Mouse (Mus musculus): ENCODE measurements around the gene Slc37a1.

DNA sequence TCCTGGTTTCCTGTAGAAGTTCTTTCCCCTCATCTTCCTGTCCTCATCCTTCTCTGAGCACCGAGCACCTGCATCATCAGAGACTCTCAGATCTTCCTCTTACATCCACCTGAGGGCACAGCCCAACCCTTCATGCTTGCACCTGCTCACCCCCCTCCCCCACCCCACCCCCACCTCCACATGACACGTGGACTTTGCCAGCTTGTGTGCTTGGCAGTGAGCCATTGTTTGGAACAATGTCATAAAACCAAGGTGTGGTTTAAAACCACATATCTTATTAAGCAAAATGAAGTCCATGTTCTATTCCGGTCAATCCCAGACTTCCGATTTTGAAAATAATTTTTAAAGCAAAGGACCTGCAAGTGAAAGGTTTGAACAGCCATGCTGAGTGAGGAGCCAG is 35.9 kb downstream of the Slc37a1 start:
- no peak for TF ChIP-seq POLR2A (IDR thresholded peaks at IDR 0.05; ENCODE audit: control insufficient read depth, low read depth, low read length)
- TF ChIP-seq CTCF (IDR thresholded peaks at IDR 0.05; ENCODE audit: control insufficient read depth, insufficient read depth, insufficient replicate concordance, low read depth, low read length), result no peak

Measured in testis, adult 2 months (tissue).